Mouse (Mus musculus) kidney, embryonic 14.5 days (tissue): ENCODE results near the gene Rfx2. TPM values are rescaled to one million over a fixed set of nuclear protein-coding genes. Genes with fewer than 3 reads are reported as not detected.

Source experiments
- ATAC-seq: fragments of 200-750 bp; cut with Nextera tagmentation; 2 replicates; pipeline ENCODE4 v1.8.0; 2017; ENCODE audit warnings: moderate number of reproducible peaks, mild to moderate bottlenecking, moderate TSS enrichment, moderate library complexity; ENCODE audit not compliant: low FRiP score, low TSS enrichment
- H3K27ac ChIP-seq: fragments of 300-500 bp; sonication (generic); 2 replicates; pipeline ENCODE4 v1.5.1; 2014; ENCODE audit warnings: low read depth, mild to moderate bottlenecking, low read length, moderate library complexity, mixed read lengths
- H3K27me3 ChIP-seq: fragments of 300-500 bp; sonication (generic); 2 replicates; pipeline ENCODE4 v1.6.1; 2014; ENCODE audit warnings: mild to moderate bottlenecking, low read length; ENCODE audit not compliant: control insufficient read depth, insufficient read depth
- H3K36me3 ChIP-seq: fragments of 300-500 bp; sonication (generic); 2 replicates; pipeline ENCODE4 v1.6.1; 2014; ENCODE audit warnings: low read length, mixed read lengths; ENCODE audit not compliant: control insufficient read depth, insufficient read depth
- H3K4me1 ChIP-seq: fragments of 300-500 bp; sonication (generic); 2 replicates; pipeline ENCODE4 v1.6.1; 2014; ENCODE audit warnings: low read length, mixed read lengths; ENCODE audit not compliant: control insufficient read depth, insufficient read depth
- H3K4me2 ChIP-seq: fragments of 300-500 bp; sonication (generic); replicated peaks from 2 replicates; pipeline ENCODE4 v1.6.1; 2014; ENCODE audit warnings: low read depth, mild to moderate bottlenecking, low read length
- H3K4me3 ChIP-seq: fragments of 300-500 bp; sonication (generic); 2 replicates; pipeline ENCODE4 v1.5.1; 2014; ENCODE audit warnings: mild to moderate bottlenecking, low read length
- H3K9ac ChIP-seq: fragments of 300-500 bp; sonication (generic); 2 replicates; pipeline ENCODE4 v1.6.1; 2014; ENCODE audit warnings: low read depth, mild to moderate bottlenecking, low read length, moderate library complexity
- H3K9me3 ChIP-seq: fragments of 300-500 bp; sonication (generic); 2 replicates; pipeline ENCODE4 v1.6.1; 2016; ENCODE audit warnings: low read length; ENCODE audit not compliant: control insufficient read depth
- WGBS: fragments of 180-500 bp; shearing (Covaris S2); extraction: QIAGEN DNeasy Blood & Tissue Kit; methylation state at CpG from one replicate; pipeline ENCODE4 v1.1.7; 2014; 5-methylcytosine and 5-hydroxymethylcytosine counted together
- polyA plus RNA-seq: library from polyadenylated mRNA; unstranded; fragments of >200 nt; fragmentation: Nextera tagmentation; extraction: Ambion mirVana; gene quantifications from 2 replicates; pipeline ENCODE4 v1.2.1, GENCODE M21; 2014

Rfx2 gene
- polyA plus RNA-seq, 1 experiment from 2014 or later, result 3.9 TPM

- Histone ChIP-seq H3K4me3 (no peak overlapping the region), H3K27ac (no peak overlapping the region), H3K9ac (no peak overlapping the region), H3K4me1 (no peaks in the 10 kb centered on the region), H3K9me3 (no peaks in the 10 kb centered on the region), H3K27me3 (no peaks in the 10 kb centered on the region), H3K36me3 (no peaks in the 10 kb centered on the region), H3K4me2 (no peak overlapping the region)
- no peak for ATAC-seq
- WGBS, result 72% methylated on average over 3 of the region's 3 CpGs
Measured at GRCm38 (mm10) chr17:56788886-56789285, 41.9 kb downstream of the Rfx2 start.

GRCm38 (mm10) chr17:56780291-56780978 lies 50.4 kb downstream of the Rfx2 start:
- no peak overlapping the region for H3K9ac ChIP-seq
- H3K36me3 ChIP-seq, result no peaks in the 10 kb centered on the region
- no peaks in the 10 kb centered on the region; the same call in 1 of the 2 replicates for H3K4me1 ChIP-seq
- ATAC-seq, result no peak
- no peak overlapping the region for H3K4me2 ChIP-seq
- 0 out of 2 replicates have a peak, but pooled peaks cover 4% of the 10 kb centered on the region for H3K9me3 ChIP-seq
- no peak overlapping the region for H3K4me3 ChIP-seq
- no peak overlapping the region for H3K27ac ChIP-seq
- 78% methylated on average over 13 of the region's 13 CpGs for WGBS
- no peaks in the 10 kb centered on the region for H3K27me3 ChIP-seq

GRCm38 (mm10) chr17:56778779-56779362 lies 51.9 kb downstream of the Rfx2 start:
- Histone ChIP-seq H3K27ac (no peak overlapping the region), H3K4me1 (no peaks in the 10 kb centered on the region; the same call in 1 of the 2 replicates), H3K27me3 (no peaks in the 10 kb centered on the region), H3K9ac (no peak overlapping the region), H3K4me2 (no peak overlapping the region), H3K4me3 (no peak overlapping the region), H3K9me3 (0 out of 2 replicates have a peak, but pooled peaks cover 4% of the 10 kb centered on the region), H3K36me3 (no peaks in the 10 kb centered on the region)
- peak; percentile 56; the same call in 1 of the 2 replicates for ATAC-seq
- 33% methylated on average over 3 of the region's 3 CpGs for WGBS

- no peak overlapping the region for H3K9ac ChIP-seq
- H3K27me3 ChIP-seq, result no peaks in the 10 kb centered on the region
- H3K4me1 ChIP-seq, result no peaks in the 10 kb centered on the region; the same call in 1 of the 2 replicates
- H3K4me3 ChIP-seq, result no peak overlapping the region
- no peak overlapping the region for H3K4me2 ChIP-seq
- 89% methylated on average over 11 of the region's 11 CpGs for WGBS
- no peak overlapping the region for H3K27ac ChIP-seq
- H3K9me3 ChIP-seq, result 0 out of 2 replicates have a peak, but pooled peaks cover 4% of the 10 kb centered on the region
- no peak for ATAC-seq
- H3K36me3 ChIP-seq, result no peaks in the 10 kb centered on the region
Measured at GRCm38 (mm10) chr17:56777568-56777967, 53.2 kb downstream of the Rfx2 start.

GRCm38 (mm10) chr17:56769950-56770349 lies 60.9 kb downstream of the Rfx2 start, which contains the start of gene Prr22:
Gene Prr22 (plus strand): TSS chr17:56770250.
- H3K4me2 ChIP-seq, result no peak within 1 kb of the TSS
- peaks cover 45% of the 10 kb centered on the region for H3K36me3 ChIP-seq
- WGBS, result 93% methylated on average over 5 of the region's 5 CpGs
- H3K4me1 ChIP-seq, result peaks cover 3% of the 10 kb centered on the region; the same call in 1 of the 2 replicates
- H3K27me3 ChIP-seq, result no peaks in the 10 kb centered on the region
- no peaks in the 10 kb centered on the region for H3K9me3 ChIP-seq
- H3K4me3 ChIP-seq, result no peak within 1 kb of the TSS
- no peak for ATAC-seq
- no peak within 1 kb of the TSS for H3K27ac ChIP-seq
- H3K9ac ChIP-seq, result no peak within 1 kb of the TSS

GRCm38 (mm10) chr17:56768941-56769340 lies 61.9 kb downstream of the Rfx2 start:
- no peak for ATAC-seq
- peaks cover 45% of the 10 kb centered on the region for H3K36me3 ChIP-seq
- no peak overlapping the region for H3K9ac ChIP-seq
- peaks cover 3% of the 10 kb centered on the region; the same call in 1 of the 2 replicates for H3K4me1 ChIP-seq
- 94% methylated on average over 11 of the region's 11 CpGs for WGBS
- no peak overlapping the region for H3K4me2 ChIP-seq
- H3K27me3 ChIP-seq, result no peaks in the 10 kb centered on the region
- no peak overlapping the region for H3K4me3 ChIP-seq
- no peak overlapping the region for H3K27ac ChIP-seq
- no peaks in the 10 kb centered on the region for H3K9me3 ChIP-seq

- peaks cover 45% of the 10 kb centered on the region for H3K36me3 ChIP-seq
- H3K27me3 ChIP-seq, result no peaks in the 10 kb centered on the region
- no peak overlapping the region for H3K4me3 ChIP-seq
- no peak for ATAC-seq
- H3K9me3 ChIP-seq, result no peaks in the 10 kb centered on the region
- no peak overlapping the region for H3K27ac ChIP-seq
- H3K4me2 ChIP-seq, result no peak overlapping the region
- whole genome bisulfite sequencing, result 96% methylated on average over 29 of the region's 29 CpGs
- peaks cover 3% of the 10 kb centered on the region; the same call in 1 of the 2 replicates for H3K4me1 ChIP-seq
- H3K9ac ChIP-seq, result no peak overlapping the region
Measured at GRCm38 (mm10) chr17:56767531-56768135, 63.2 kb downstream of the Rfx2 start.

- H3K4me3 ChIP-seq, result no peak overlapping the region
- H3K9ac ChIP-seq, result no peak overlapping the region
- H3K36me3 ChIP-seq, result peaks cover 45% of the 10 kb centered on the region
- no peak overlapping the region for H3K4me2 ChIP-seq
- H3K9me3 ChIP-seq, result no peaks in the 10 kb centered on the region
- peaks cover 8% of the 10 kb centered on the region; the same call in 1 of the 2 replicates for H3K4me1 ChIP-seq
- H3K27ac ChIP-seq, result no peak overlapping the region
- no peaks in the 10 kb centered on the region for H3K27me3 ChIP-seq
- 96% methylated on average over 27 of the region's 27 CpGs for WGBS
- ATAC-seq, result no peak
Measured at GRCm38 (mm10) chr17:56766631-56767405, 64.0 kb downstream of the Rfx2 start.
